Mouse (Mus musculus) gastrocnemius, adult 2 months (tissue): ENCODE data around the gene Nr4a3. TPM values are rescaled to one million over a fixed set of nuclear protein-coding genes. Genes with fewer than 3 reads are reported as not detected.

Experiments
- DNase-seq: peaks from one replicate; pipeline ENCODE4 v3.0.0; 2022
- H3K27ac ChIP-seq: fragments of 200-600 bp; 2 replicates; pipeline ENCODE4 v1.8.1; 2022; ENCODE audit warnings: mild to moderate bottlenecking
- H3K4me3 ChIP-seq: fragments of 200-600 bp; 2 replicates; pipeline ENCODE4 v1.8.1; 2022; ENCODE audit warnings: mild to moderate bottlenecking, moderate library complexity
- CTCF ChIP-seq: fragments of 200-600 bp; IDR thresholded peaks from 2 replicates; pipeline ENCODE4 v1.8.1; 2022; ENCODE audit warnings: antibody characterized with exemption, mild to moderate bottlenecking, moderate library complexity
- intact Hi-C: fragments of 180-260 bp; cut with DNase I; formaldehyde crosslinking; loops from one replicate; pipeline ENCODE4 v1.15.1; 2025
- total RNA-seq, 2 experiments: library from RNA; stranded (reverse); gene quantifications; 2 replicates each; pipeline ENCODE4 v1.2.3; 2021

Gene Nr4a3
- total RNA-seq, 2 experiments from 2014 or later: 14.2 to 15.0 TPM

GRCm38 (mm10) chr4:48061716-48062115, 16.8 kb downstream of the Nr4a3 start:
- Histone ChIP-seq H3K4me3 (no peak overlapping the region), H3K27ac (no peak overlapping the region)
- intact Hi-C loops: no loop called here
- no peak for DNase-seq
- TF ChIP-seq CTCF: no peak

GRCm38 (mm10) chr4:48064311-48064710, 19.4 kb downstream of the Nr4a3 start:
- intact Hi-C loops: no loop called here
- no peak for TF ChIP-seq CTCF
- no peak overlapping the region for H3K4me3 ChIP-seq
- DNase-seq: no peak
- no peak overlapping the region for H3K27ac ChIP-seq

- intact Hi-C loops: no loop called here
- DNase-seq: no peak
- Histone ChIP-seq H3K27ac (no peak overlapping the region), H3K4me3 (no peak overlapping the region)
- TF ChIP-seq CTCF: no peak
These were observed 21.7 kb downstream of the Nr4a3 start for GRCm38 (mm10) chr4:48066676-48067075.

- DNase-seq: no peak
- no peak overlapping the region for H3K4me3 ChIP-seq
- no peak for TF ChIP-seq CTCF
- H3K27ac ChIP-seq: no peak overlapping the region
- intact Hi-C loops: no loop called here
These were observed 24.2 kb downstream of the Nr4a3 start for GRCm38 (mm10) chr4:48069111-48069510.

- no peak for DNase-seq
- TF ChIP-seq CTCF: no peak
- no peak overlapping the region for H3K27ac ChIP-seq
- intact Hi-C loops: no loop called here
- H3K4me3 ChIP-seq: no peak overlapping the region
These were observed 27.1 kb downstream of the Nr4a3 start for GRCm38 (mm10) chr4:48072006-48072405.

GRCm38 (mm10) chr4:48073325-48073724, 28.4 kb downstream of the Nr4a3 start:
- intact Hi-C loops: no loop called here
- H3K27ac ChIP-seq: no peak overlapping the region
- no peak for DNase-seq
- TF ChIP-seq CTCF: no peak
- no peak overlapping the region for H3K4me3 ChIP-seq

- no peak for TF ChIP-seq CTCF
- intact Hi-C loops: no loop called here
- DNase-seq: no peak
These were observed 29.7 kb downstream of the Nr4a3 start for GRCm38 (mm10) chr4:48074451-48075240.

GRCm38 (mm10) chr4:48076693-48077471, 31.9 kb downstream of the Nr4a3 start:
- peak; percentile 29 for DNase-seq
- intact Hi-C loops: no loop called here

More at GRCm38 (mm10) chr4:48074451-48075240, 29.7 kb downstream of the Nr4a3 start:
- Histone ChIP-seq H3K4me3 (no peak overlapping the region), H3K27ac (no peak overlapping the region)

GRCm38 (mm10) chr4:48078213-48078612, 33.3 kb downstream of the Nr4a3 start:
- H3K4me3 ChIP-seq: no peak overlapping the region
- no peak for DNase-seq
- intact Hi-C loops: no loop called here
- TF ChIP-seq CTCF: no peak
- no peak overlapping the region for H3K27ac ChIP-seq

More at GRCm38 (mm10) chr4:48076693-48077471, 31.9 kb downstream of the Nr4a3 start:
- TF ChIP-seq CTCF: no peak
- no peak overlapping the region for H3K27ac ChIP-seq
- H3K4me3 ChIP-seq: no peak overlapping the region

- intact Hi-C loops: no loop called here
- Histone ChIP-seq H3K27ac (no peak overlapping the region), H3K4me3 (no peak overlapping the region)
- no peak for TF ChIP-seq CTCF
- no peak for DNase-seq
These were observed 34.5 kb downstream of the Nr4a3 start for GRCm38 (mm10) chr4:48079285-48080039.

GRCm38 (mm10) chr4:48083452-48083851, 38.5 kb downstream of the Nr4a3 start:
- no peak for DNase-seq
- intact Hi-C loops: no loop called here
- Histone ChIP-seq H3K4me3 (no peak overlapping the region), H3K27ac (no peak overlapping the region)
- no peak for TF ChIP-seq CTCF

GRCm38 (mm10) chr4:48086609-48087008, 41.7 kb downstream of the Nr4a3 start:
- no peak overlapping the region for H3K4me3 ChIP-seq
- no peak for TF ChIP-seq CTCF
- no peak for DNase-seq
- intact Hi-C loops: no loop called here
- H3K27ac ChIP-seq: no peak overlapping the region

- Histone ChIP-seq H3K27ac (no peak overlapping the region), H3K4me3 (no peak overlapping the region)
- no peak for TF ChIP-seq CTCF
- intact Hi-C loops: no loop called here
- DNase-seq: no peak
These were observed 42.5 kb downstream of the Nr4a3 start for GRCm38 (mm10) chr4:48087497-48087896.
